Mouse (Mus musculus): ENCODE results near the gene Ncam2. TPM values are rescaled to one million over a fixed set of nuclear protein-coding genes. Genes with fewer than 3 reads are reported as not detected.
A peak's percentile ranks its signal among the peaks of the same experiment; 100 is the strongest.

The Ncam2 gene
- 0.05 and 0.10 TPM in 2 replicates for polyA plus RNA-seq (2015; fragmentation: Nextera tagmentation; extraction: Ambion mirVana)

- Histone ChIP-seq H3K9me3 (no peaks in the 10 kb centered on the region), H3K27ac (replicated peaks) (no peak within 1 kb of the TSS), H3K27me3 (replicated peaks) (peaks cover 10% of the 10 kb centered on the region; the same call in 1 of the 2 replicates), H3K36me3 (no peaks in the 10 kb centered on the region), H3K4me3 (peak within 1 kb of the TSS; percentile 66), H3K4me2 (peak within 1 kb of the TSS; percentile 96), H3K9ac (peak within 1 kb of the TSS; percentile 84), H3K4me1 (0 out of 2 replicates have a peak, but pooled peaks cover 6% of the 10 kb centered on the region)
- under 1% methylated on average over 28 of the region's 70 CpGs for WGBS
- ATAC-seq (ENCODE audit: extremely low read depth, insufficient number of reproducible peaks, low FRiP score, low TSS enrichment) = peak; percentile 31; the same call in 1 of the 2 replicates
Measured at GRCm38 (mm10) chr16:81200201-81201071, at the start of gene Ncam2. Gene Ncam2 (plus strand): TSS chr16:81200697.

- Histone ChIP-seq H3K9me3 (no peaks in the 10 kb centered on the region), H3K27me3 (replicated peaks) (no peaks in the 10 kb centered on the region), H3K4me2 (no peak overlapping the region), H3K9ac (no peak overlapping the region), H3K4me1 (no peaks in the 10 kb centered on the region), H3K4me3 (no peak overlapping the region), H3K27ac (replicated peaks) (no peak overlapping the region), H3K36me3 (no peaks in the 10 kb centered on the region)
- WGBS = 81% methylated on average over 2 of the region's 2 CpGs
- ATAC-seq (ENCODE audit: extremely low read depth, insufficient number of reproducible peaks, low FRiP score, low TSS enrichment) = no peak
Measured at GRCm38 (mm10) chr16:81170828-81171227, 29.7 kb upstream of the Ncam2 start.

DNA sequence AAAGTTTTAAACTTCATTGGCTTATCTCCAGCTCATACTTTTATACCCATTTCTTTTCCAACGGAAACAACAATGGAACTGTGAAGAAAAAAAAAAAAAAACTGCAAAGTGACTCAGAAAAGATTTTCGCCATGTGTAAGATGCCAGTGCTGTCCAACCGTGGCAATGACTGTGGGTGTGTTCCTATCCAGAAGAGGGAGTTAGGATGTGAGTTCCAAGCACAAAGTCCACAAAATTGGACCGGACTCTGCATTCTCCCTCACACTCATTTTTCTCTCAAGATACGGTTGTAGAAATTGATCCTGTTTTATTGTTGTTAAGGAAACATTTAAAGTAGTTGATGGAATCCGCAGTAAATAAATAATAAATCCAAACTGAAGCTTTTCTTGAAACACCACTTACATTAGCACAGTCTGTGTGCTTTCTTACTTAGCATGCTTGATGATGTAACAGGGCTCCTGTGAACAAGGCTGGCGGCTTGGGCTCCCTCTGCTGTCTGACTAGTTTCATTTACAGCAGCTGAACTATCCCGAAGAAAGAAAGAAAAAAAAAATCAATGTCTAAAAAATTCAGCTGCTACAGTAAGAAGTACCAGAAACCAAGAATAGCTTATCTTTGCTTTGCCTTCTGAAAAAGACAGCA lies 25.1 kb upstream of the Ncam2 start:
- no peak overlapping the region for H3K27ac ChIP-seq (replicated peaks)
- H3K36me3 ChIP-seq = no peaks in the 10 kb centered on the region
- H3K9me3 ChIP-seq = no peaks in the 10 kb centered on the region
- no peaks in the 10 kb centered on the region for H3K27me3 ChIP-seq (replicated peaks)
- 49% methylated on average over 8 of the region's 8 CpGs for WGBS
- no peaks in the 10 kb centered on the region for H3K4me1 ChIP-seq
- no peak for ATAC-seq (ENCODE audit: extremely low read depth, insufficient number of reproducible peaks, low FRiP score, low TSS enrichment)
- no peak overlapping the region for H3K4me2 ChIP-seq
- no peak overlapping the region for H3K4me3 ChIP-seq
- no peak overlapping the region for H3K9ac ChIP-seq

GRCm38 (mm10) chr16:81179801-81180200 lies 20.7 kb upstream of the Ncam2 start:
- Histone ChIP-seq H3K27me3 (replicated peaks) (no peaks in the 10 kb centered on the region), H3K27ac (replicated peaks) (no peak overlapping the region), H3K36me3 (no peaks in the 10 kb centered on the region), H3K4me3 (no peak overlapping the region), H3K4me2 (no peak overlapping the region), H3K4me1 (no peaks in the 10 kb centered on the region), H3K9ac (no peak overlapping the region), H3K9me3 (no peaks in the 10 kb centered on the region)
- no peak for ATAC-seq (ENCODE audit: extremely low read depth, insufficient number of reproducible peaks, low FRiP score, low TSS enrichment)
- WGBS = 78% methylated on average over 5 of the region's 5 CpGs

DNA sequence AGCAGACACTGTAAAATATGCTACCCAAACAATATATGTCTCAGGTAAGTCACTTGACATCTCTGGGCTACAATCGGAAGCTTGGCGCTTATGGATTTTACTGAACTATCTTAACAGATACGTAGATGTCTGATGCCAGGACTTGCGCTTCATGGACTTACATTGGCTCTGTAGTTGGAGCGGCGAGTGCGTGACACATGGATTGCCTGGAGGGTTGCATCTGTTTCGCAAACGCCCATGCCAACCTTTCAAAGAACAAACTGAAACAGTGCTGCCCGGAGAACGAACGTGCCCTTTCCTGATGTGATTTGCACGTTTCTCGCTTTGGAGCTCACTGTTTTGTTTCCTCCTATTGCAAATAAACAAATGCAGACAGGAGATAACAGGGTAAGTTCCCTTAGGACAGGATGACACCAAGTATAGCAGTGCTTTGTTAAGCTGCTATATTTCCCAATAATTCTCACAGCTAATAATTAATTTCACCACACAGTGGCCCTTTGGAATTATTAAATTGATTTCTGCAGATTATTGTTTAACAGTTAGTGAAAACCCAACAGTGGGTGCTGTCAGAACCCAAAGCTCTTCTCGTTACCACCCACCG lies 12.8 kb upstream of the Ncam2 start:
- Histone ChIP-seq H3K4me3 (no peak overlapping the region), H3K4me2 (no peak overlapping the region), H3K36me3 (no peaks in the 10 kb centered on the region), H3K4me1 (no peaks in the 10 kb centered on the region), H3K27me3 (replicated peaks) (no peaks in the 10 kb centered on the region), H3K9me3 (no peaks in the 10 kb centered on the region), H3K27ac (replicated peaks) (no peak overlapping the region), H3K9ac (no peak overlapping the region)
- WGBS = 73% methylated on average over 16 of the region's 16 CpGs
- no peak for ATAC-seq (ENCODE audit: extremely low read depth, insufficient number of reproducible peaks, low FRiP score, low TSS enrichment)

GRCm38 (mm10) chr16:81191621-81192020 lies 8.9 kb upstream of the Ncam2 start:
- H3K36me3 ChIP-seq = no peaks in the 10 kb centered on the region
- H3K27ac ChIP-seq (replicated peaks) = no peak overlapping the region
- no peak for ATAC-seq (ENCODE audit: extremely low read depth, insufficient number of reproducible peaks, low FRiP score, low TSS enrichment)
- H3K4me1 ChIP-seq = no peaks in the 10 kb centered on the region
- H3K9me3 ChIP-seq = no peaks in the 10 kb centered on the region
- no peak overlapping the region for H3K4me2 ChIP-seq
- no peak overlapping the region for H3K4me3 ChIP-seq
- no peak overlapping the region for H3K9ac ChIP-seq
- WGBS = 79% methylated on average over 2 of the region's 2 CpGs
- H3K27me3 ChIP-seq (replicated peaks) = no peaks in the 10 kb centered on the region

DNA sequence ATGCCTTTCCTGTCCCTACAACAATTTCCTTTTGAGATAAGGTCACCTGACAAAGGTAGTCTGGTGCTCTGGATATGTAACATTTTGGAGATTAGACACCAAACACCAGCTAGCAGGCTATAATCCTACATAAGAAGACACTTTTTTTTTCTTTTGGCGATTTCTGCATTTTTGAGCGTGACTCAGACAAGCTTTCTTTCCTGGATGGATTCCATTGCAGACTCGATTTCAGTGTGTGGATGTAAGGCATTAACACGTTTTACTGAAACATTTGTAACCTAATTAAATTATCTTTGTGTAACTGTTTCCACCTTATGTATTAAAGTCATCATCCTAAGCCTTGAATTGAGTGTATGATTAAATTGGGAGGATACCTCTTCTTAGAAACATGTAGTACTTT lies 7.9 kb upstream of the Ncam2 start:
- Histone ChIP-seq H3K36me3 (no peaks in the 10 kb centered on the region), H3K9ac (no peak overlapping the region), H3K9me3 (no peaks in the 10 kb centered on the region), H3K4me3 (no peak overlapping the region), H3K27me3 (replicated peaks) (no peaks in the 10 kb centered on the region), H3K4me2 (no peak overlapping the region), H3K4me1 (no peaks in the 10 kb centered on the region), H3K27ac (replicated peaks) (no peak overlapping the region)
- WGBS = 55% methylated on average over 4 of the region's 4 CpGs
- no peak for ATAC-seq (ENCODE audit: extremely low read depth, insufficient number of reproducible peaks, low FRiP score, low TSS enrichment)

- Histone ChIP-seq H3K9ac (no peak overlapping the region), H3K4me3 (no peak overlapping the region; the same call in 1 of the 2 replicates), H3K4me2 (peak overlapping the region; percentile 96; the same call in 1 of the 2 replicates), H3K9me3 (no peaks in the 10 kb centered on the region), H3K27me3 (replicated peaks) (peaks cover 10% of the 10 kb centered on the region; the same call in 1 of the 2 replicates), H3K4me1 (0 out of 2 replicates have a peak, but pooled peaks cover 6% of the 10 kb centered on the region), H3K27ac (replicated peaks) (no peak overlapping the region), H3K36me3 (no peaks in the 10 kb centered on the region)
- no peak for ATAC-seq (ENCODE audit: extremely low read depth, insufficient number of reproducible peaks, low FRiP score, low TSS enrichment)
- 62% methylated on average over 5 of the region's 5 CpGs for WGBS
Measured at GRCm38 (mm10) chr16:81199467-81199866, 1.0 kb upstream of the Ncam2 start.

DNA sequence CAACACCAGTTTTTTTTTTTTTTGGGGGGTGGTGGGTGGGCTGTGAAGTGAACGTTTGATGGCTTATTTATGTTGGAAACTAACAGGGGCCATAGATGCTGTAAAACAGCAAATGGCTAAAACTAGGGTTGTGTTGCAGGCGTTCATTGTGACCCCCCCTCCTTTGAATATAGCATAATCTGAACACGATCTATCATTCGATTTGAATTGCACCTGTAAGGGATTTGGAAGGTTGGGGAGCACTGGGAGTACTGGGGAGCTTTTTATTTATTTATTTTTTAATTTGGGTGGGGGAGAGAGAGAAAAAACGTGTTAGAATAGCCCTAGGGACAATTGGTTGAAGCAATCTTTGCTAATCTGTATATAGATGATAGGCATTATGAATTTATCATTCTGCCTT lies 974 bp downstream of the Ncam2 start:
- no peaks in the 10 kb centered on the region for H3K36me3 ChIP-seq
- peaks cover 10% of the 10 kb centered on the region; the same call in 1 of the 2 replicates for H3K27me3 ChIP-seq (replicated peaks)
- 0 out of 2 replicates have a peak, but pooled peaks cover 6% of the 10 kb centered on the region for H3K4me1 ChIP-seq
- H3K4me2 ChIP-seq = peak overlapping the region; percentile 96; the same call in 1 of the 2 replicates
- H3K27ac ChIP-seq (replicated peaks) = no peak overlapping the region
- WGBS = 45% methylated on average over 5 of the region's 5 CpGs
- H3K9ac ChIP-seq = no peak overlapping the region
- no peak overlapping the region for H3K4me3 ChIP-seq
- ATAC-seq (ENCODE audit: extremely low read depth, insufficient number of reproducible peaks, low FRiP score, low TSS enrichment) = no peak
- no peaks in the 10 kb centered on the region for H3K9me3 ChIP-seq

DNA sequence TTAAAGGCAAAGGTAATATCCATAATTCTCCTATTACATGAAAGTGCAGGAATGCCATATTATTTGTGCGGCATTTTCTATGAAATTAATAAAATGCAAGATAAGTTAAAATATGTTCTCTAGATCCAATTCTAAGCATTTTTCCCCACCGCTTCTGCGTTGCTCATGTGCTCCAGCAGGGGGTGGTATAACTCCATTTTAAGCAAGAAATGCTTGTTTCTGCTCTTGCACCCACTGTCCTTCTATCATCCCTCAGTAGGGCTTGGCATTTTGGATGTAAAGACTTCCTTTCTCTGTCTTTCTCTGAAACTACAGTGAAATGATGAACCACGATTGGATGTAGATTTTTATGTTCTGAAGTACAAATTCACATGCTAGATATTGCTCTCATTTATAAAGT lies 1.5 kb downstream of the Ncam2 start:
- no peaks in the 10 kb centered on the region for H3K9me3 ChIP-seq
- ATAC-seq (ENCODE audit: extremely low read depth, insufficient number of reproducible peaks, low FRiP score, low TSS enrichment) = no peak
- H3K4me3 ChIP-seq = no peak overlapping the region
- H3K9ac ChIP-seq = no peak overlapping the region
- no peak overlapping the region for H3K4me2 ChIP-seq
- H3K27me3 ChIP-seq (replicated peaks) = peaks cover 10% of the 10 kb centered on the region; the same call in 1 of the 2 replicates
- H3K27ac ChIP-seq (replicated peaks) = no peak overlapping the region
- 5% methylated on average over 4 of the region's 4 CpGs for WGBS
- H3K4me1 ChIP-seq = 0 out of 2 replicates have a peak, but pooled peaks cover 6% of the 10 kb centered on the region
- H3K36me3 ChIP-seq = no peaks in the 10 kb centered on the region

DNA sequence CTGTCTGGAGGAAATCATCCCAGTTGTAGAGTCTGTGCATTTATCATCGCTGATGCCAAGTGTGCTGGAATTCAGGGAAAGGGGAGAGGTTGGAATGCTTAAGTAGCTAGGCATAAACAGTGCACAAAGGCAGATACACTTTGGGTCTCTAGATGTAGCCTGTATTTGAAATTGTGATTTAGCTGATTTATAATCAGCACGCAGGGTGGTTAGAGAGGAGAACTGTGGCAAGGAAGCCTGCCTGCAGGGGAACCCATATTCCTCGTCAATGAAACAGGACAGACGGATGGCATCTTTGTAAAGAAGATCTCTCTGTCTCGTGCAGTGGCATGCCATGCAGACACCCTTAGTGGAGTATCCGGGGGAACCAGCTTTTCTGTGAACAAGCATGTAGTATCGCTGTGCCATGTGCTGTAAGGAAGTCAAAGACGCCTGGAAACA lies 2.2 kb downstream of the Ncam2 start:
- no peak overlapping the region for H3K27ac ChIP-seq (replicated peaks)
- H3K4me1 ChIP-seq = 0 out of 2 replicates have a peak, but pooled peaks cover 6% of the 10 kb centered on the region
- H3K4me2 ChIP-seq = no peak overlapping the region
- no peak overlapping the region for H3K9ac ChIP-seq
- H3K4me3 ChIP-seq = no peak overlapping the region
- 75% methylated on average over 8 of the region's 8 CpGs for WGBS
- no peak for ATAC-seq (ENCODE audit: extremely low read depth, insufficient number of reproducible peaks, low FRiP score, low TSS enrichment)
- no peaks in the 10 kb centered on the region for H3K36me3 ChIP-seq
- peaks cover 10% of the 10 kb centered on the region; the same call in 1 of the 2 replicates for H3K27me3 ChIP-seq (replicated peaks)
- no peaks in the 10 kb centered on the region for H3K9me3 ChIP-seq
